Mouse (Mus musculus) ES-Bruce4 (cell line): ENCODE results near the gene Frmd4a.

Experiments used
- CTCF ChIP-seq: IDR thresholded peaks from one replicate; pipeline ENCODE4 v1.8.1; 2011; ENCODE audit warnings: low read depth, low read length
- POLR2A ChIP-seq: IDR thresholded peaks from one replicate; pipeline ENCODE4 v1.8.1; 2011; ENCODE audit warnings: low read length; ENCODE audit not compliant: insufficient read depth

- TF ChIP-seq POLR2A, result no peak
- TF ChIP-seq CTCF, result peak; percentile 18
Observed at GRCm38 (mm10) chr2:4635804-4636203, 618.3 kb downstream of the Frmd4a start.
